Comparison of ENCODE assay signal across 8 mouse cellular contexts in the genomic region with DNA sequence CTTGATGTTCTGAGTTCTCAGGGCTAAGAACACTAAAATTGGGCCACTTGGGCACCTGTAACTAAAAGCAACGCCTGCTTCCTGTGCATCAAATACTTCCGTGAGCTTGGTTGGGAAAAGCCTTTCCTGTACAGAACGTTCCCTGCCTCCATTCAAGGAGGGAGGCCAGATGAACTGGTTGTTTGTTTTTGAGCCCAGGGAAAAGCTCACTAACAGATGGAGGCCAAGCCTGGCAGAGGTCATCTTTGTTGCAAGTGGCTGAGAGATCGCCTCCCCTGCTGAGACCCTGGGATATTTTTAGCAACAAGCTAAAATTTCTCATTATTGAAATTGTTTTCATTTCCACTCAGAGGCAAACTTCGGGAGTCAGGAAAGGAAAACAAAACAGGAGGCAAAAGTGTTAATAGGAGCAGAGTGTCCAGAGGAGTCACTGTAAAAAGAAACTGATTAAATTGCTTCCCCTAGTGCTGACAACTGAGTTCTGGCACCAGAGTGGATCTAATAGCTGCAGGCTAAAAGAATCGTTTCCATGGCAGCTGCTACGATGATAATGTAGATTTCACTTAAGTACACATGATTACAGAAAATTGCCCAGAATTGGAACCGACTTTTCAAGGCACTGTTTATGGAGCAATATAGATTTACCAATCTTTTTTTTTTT.
DNase-seq lines count a peak whose midpoint lies in the region; ATAC-seq and TF ChIP-seq lines count a peak whose summit lies in the region.

No protein-coding gene starts in this region.

- no peaks in the 10 kb centered on the region for H3K4me1 ChIP-seq in lung, postnatal 0 days (ENCODE audit: insufficient read depth, low read depth, low read length)

- ATAC-seq in lung, postnatal 0 days: no peak

- H3K9me3 ChIP-seq in lung, postnatal 0 days (ENCODE audit: low read length): no peaks in the 10 kb centered on the region

- DNase-seq in frontal cortex, adult 2 months (ENCODE audit: extremely low spot score in 1 of 2, low spot score in 1 of 2): peak; percentile 14 to 37
- DNase-seq in frontal cortex, postnatal 10 days (ENCODE audit: low spot score in 2 of 2): no peak
- peak; percentile 96 for DNase-seq in brain, adult 2 months (ENCODE audit: low read depth, low spot score)
- DNase-seq in fibroblast of lung, adult 2 months (ENCODE audit: low read depth): peak; percentile 49
- DNase-seq in heart, postnatal 36 days: peak; percentile 29 to 30
- no peak for DNase-seq in lung, postnatal 0 days (ENCODE audit: low spot score)
- no peak for DNase-seq in spleen, adult 12 weeks (ENCODE audit: low spot score)
- DNase-seq in thymus, postnatal 14 days: no peak

- H3K27me3 ChIP-seq in lung, postnatal 0 days (replicated peaks; ENCODE audit: insufficient read depth, low read length): no peaks in the 10 kb centered on the region

- H3K4me3 ChIP-seq in lung, postnatal 0 days (ENCODE audit: low read depth, low read length): no peak overlapping the region

- 0 out of 2 replicates have a peak, but pooled peaks have one; percentile 8 for TF ChIP-seq EP300 in lung, postnatal 0 days (IDR thresholded peaks at IDR 0.05)

- H3K4me2 ChIP-seq in lung, postnatal 0 days (replicated peaks; ENCODE audit: low read depth, low read length): 0 out of 2 replicates have a peak overlapping the region, but pooled peaks have one; percentile 11

- intact Hi-C loops in heart, postnatal 36 days (cut with DNase I): no loop called here

- no peak for TF ChIP-seq CTCF in lung, postnatal 0 days (IDR thresholded peaks at IDR 0.05)

- no peaks in the 10 kb centered on the region for H3K36me3 ChIP-seq in lung, postnatal 0 days (ENCODE audit: insufficient read depth, low read length)

- no peak overlapping the region for H3K9ac ChIP-seq in lung, postnatal 0 days (replicated peaks; ENCODE audit: low read depth)

- 18% methylated on average over 8 of the region's 8 CpGs for WGBS in lung, postnatal 0 days

- H3K27ac ChIP-seq in lung, postnatal 0 days (ENCODE audit: low read length): no peak overlapping the region

Comparison
In these comparisons a context has a peak if more than half of its experiments do, and no peak if none do; other contexts are left out.
1. DNase-seq: peak in frontal cortex, adult 2 months (2 of 2), brain, adult 2 months (single experiment), fibroblast of lung, adult 2 months (single experiment) and heart, postnatal 36 days (2 of 2); none in frontal cortex, postnatal 10 days (0 of 2), lung, postnatal 0 days (single experiment), spleen, adult 12 weeks (single experiment) and thymus, postnatal 14 days (single experiment).